Mouse (Mus musculus): ENCODE data around the gene Bsx.
A peak's percentile ranks its signal among the peaks of the same experiment; 100 is the strongest.

Bsx gene

GRCm38 (mm10) chr9:40873556-40874470, at the start of gene Bsx:
Bsx (plus strand) TSS chr9:40874127.
- no peak for DNase-seq

GRCm38 (mm10) chr9:40825601-40826000, 48.3 kb upstream of the Bsx start:
- no peak for DNase-seq

- no peak for DNase-seq
Observed at GRCm38 (mm10) chr9:40827366-40827765, 46.6 kb upstream of the Bsx start.

- DNase-seq: peak; percentile 31 to 79
Observed at GRCm38 (mm10) chr9:40834569-40834968, 39.4 kb upstream of the Bsx start.

- no peak for DNase-seq
Observed at GRCm38 (mm10) chr9:40836681-40837080, 37.2 kb upstream of the Bsx start.

- DNase-seq: no peak
Observed at GRCm38 (mm10) chr9:40839662-40840061, 34.3 kb upstream of the Bsx start.

- DNase-seq: no peak
Observed at GRCm38 (mm10) chr9:40851515-40851914, 22.4 kb upstream of the Bsx start.

GRCm38 (mm10) chr9:40858461-40859160, 15.3 kb upstream of the Bsx start:
- no peak for DNase-seq

GRCm38 (mm10) chr9:40859196-40859595, 14.7 kb upstream of the Bsx start:
- DNase-seq: no peak

- DNase-seq: no peak
Observed at GRCm38 (mm10) chr9:40870331-40870730, 3.6 kb upstream of the Bsx start.

GRCm38 (mm10) chr9:40871369-40872155, 2.4 kb upstream of the Bsx start:
- no peak for DNase-seq

GRCm38 (mm10) chr9:40872156-40872478, 1.8 kb upstream of the Bsx start:
- peak in 1 of 2 experiments; percentile 14 for DNase-seq

GRCm38 (mm10) chr9:40874961-40875360, 1.0 kb downstream of the Bsx start:
- no peak for DNase-seq

GRCm38 (mm10) chr9:40875431-40875830, 1.5 kb downstream of the Bsx start:
- DNase-seq: no peak

- DNase-seq: no peak
Observed at GRCm38 (mm10) chr9:40876164-40876563, 2.2 kb downstream of the Bsx start.

GRCm38 (mm10) chr9:40876693-40877092, 2.8 kb downstream of the Bsx start:
- no peak for DNase-seq

GRCm38 (mm10) chr9:40877146-40877880, 3.4 kb downstream of the Bsx start:
- DNase-seq: no peak

GRCm38 (mm10) chr9:40877881-40878235, 3.9 kb downstream of the Bsx start:
- DNase-seq: no peak

GRCm38 (mm10) chr9:40878291-40878945, 4.5 kb downstream of the Bsx start:
- DNase-seq: no peak

GRCm38 (mm10) chr9:40878998-40879397, 5.1 kb downstream of the Bsx start:
- no peak for DNase-seq

GRCm38 (mm10) chr9:40885669-40886068, 11.7 kb downstream of the Bsx start:
- DNase-seq: no peak

- DNase-seq: no peak
Observed at GRCm38 (mm10) chr9:40889389-40889788, 15.5 kb downstream of the Bsx start.
